ENCODE assay signal across 15 mouse cellular contexts in genomic region chr13:94262551-94262950, GRCm38 (mm10). TPM values are rescaled to one million over a fixed set of nuclear protein-coding genes. Genes with fewer than 3 reads are reported as not detected.
DNase-seq lines count a peak whose midpoint lies in the region; ATAC-seq and TF ChIP-seq lines count a peak whose summit lies in the region.
"Had no signal": no experiment of that assay in that cellular context is flagged by ENCODE, and none has a peak within 500 bp of the region (broad histone marks: within the 10 kb centered on the region; RNA-seq: fewer than 3 reads in every experiment).

No protein-coding gene starts in this region.

- no peak overlapping the region for H3K4me3 ChIP-seq in heart, embryonic 12.5 days
- no peak overlapping the region for H3K4me3 ChIP-seq in kidney, adult 2 months (ENCODE audit: insufficient read depth, low read depth, low read length)
- H3K4me3 ChIP-seq: erythroblast, embryonic 14.5 days; lung, embryonic 15.5 days; midbrain, embryonic 13.5 days; neural tube, embryonic 13.5 days had no signal

- no peak for DNase-seq in heart, postnatal 10 days
- DNase-seq in adrenal gland, postnatal 36 days, result peak; percentile 81
- DNase-seq in cerebellum, postnatal 25 days, result peak; percentile 55 to 67
- DNase-seq in gastrocnemius, adult 18-20 months (ENCODE audit: low spot score), result no peak
- no peak for DNase-seq in kidney, adult 2 months
- DNase-seq in thymus, postnatal 36 days, result no peak
- DNase-seq: kidney, postnatal 36 days; right cerebral cortex, postnatal 14 days had no signal

- intact Hi-C loops in heart, postnatal 10 days (cut with DNase I), result no loop called here

- no peaks in the 10 kb centered on the region for H3K9me3 ChIP-seq in heart, embryonic 12.5 days (replicated peaks)
- H3K9me3 ChIP-seq: lung, embryonic 15.5 days; midbrain, embryonic 13.5 days; neural tube, embryonic 13.5 days had no signal

- TF ChIP-seq POLR2A in kidney, adult 2 months (IDR thresholded peaks at IDR 0.05; ENCODE audit: low read depth, low read length), result no peak

- no peak overlapping the region for H3K4me2 ChIP-seq in heart, embryonic 12.5 days
- H3K4me2 ChIP-seq: lung, embryonic 15.5 days; midbrain, embryonic 13.5 days; neural tube, embryonic 13.5 days had no signal

- peaks cover 34% of the 10 kb centered on the region for H3K4me1 ChIP-seq in heart, embryonic 12.5 days (replicated peaks)
- H3K4me1 ChIP-seq in kidney, adult 2 months (ENCODE audit: control insufficient read depth, insufficient read depth, low read length), result peaks cover 4% of the 10 kb centered on the region

- TF ChIP-seq CTCF in kidney, adult 2 months (conservative IDR thresholded peaks at IDR 0.05; ENCODE audit: insufficient read depth, insufficient read length, low read depth, low read length), result no peak

- no peak overlapping the region for H3K27ac ChIP-seq in heart, embryonic 12.5 days (ENCODE audit: poor library complexity, severe bottlenecking)
- no peak overlapping the region for H3K27ac ChIP-seq in kidney, adult 2 months (ENCODE audit: insufficient read depth, low read depth, low read length)
- H3K27ac ChIP-seq: lung, embryonic 15.5 days; midbrain, embryonic 13.5 days; neural tube, embryonic 13.5 days had no signal

- H3K27me3 ChIP-seq in heart, embryonic 12.5 days (replicated peaks), result no peaks in the 10 kb centered on the region
- no peaks in the 10 kb centered on the region for H3K27me3 ChIP-seq in kidney, adult 2 months (replicated peaks; ENCODE audit: control insufficient read depth, insufficient read depth, low read length)
- H3K27me3 ChIP-seq: lung, embryonic 15.5 days; midbrain, embryonic 13.5 days; neural tube, embryonic 13.5 days had no signal

- 0 out of 2 replicates have a peak, but pooled peaks have one; percentile 36 for ATAC-seq in heart, embryonic 12.5 days (ENCODE audit: insufficient number of reproducible peaks, low FRiP score)
- ATAC-seq in megakaryocyte progenitor cell, adult 5-6 weeks (replicated peaks; ENCODE audit: poor library complexity), result peak; percentile 54
- ATAC-seq: inflammation-experienced regulatory T-cells, adult 6 months; midbrain, embryonic 13.5 days had no signal

- no peak overlapping the region for H3K9ac ChIP-seq in heart, embryonic 12.5 days
- H3K9ac ChIP-seq: lung, embryonic 15.5 days; midbrain, embryonic 13.5 days; neural tube, embryonic 13.5 days had no signal

- H3K36me3 ChIP-seq in heart, embryonic 12.5 days, result no peaks in the 10 kb centered on the region
- H3K36me3 ChIP-seq in kidney, adult 2 months (ENCODE audit: control insufficient read depth, insufficient read depth, low read length), result no peaks in the 10 kb centered on the region
- H3K36me3 ChIP-seq: lung, embryonic 15.5 days; midbrain, embryonic 13.5 days; neural tube, embryonic 13.5 days had no signal

- 69% methylated on average over 4 of the region's 4 CpGs for WGBS in heart, embryonic 12.5 days
- 57% methylated on average over 4 of the region's 4 CpGs for WGBS in kidney, adult 2 months

RNA-seq across cellular contexts. Expression of gene Scamp1, which starts 23.1 kb away (rescaled TPM):
- polyA plus RNA-seq in heart, embryonic 12.5 days (2016; fragmentation: Nextera tagmentation; extraction: Ambion mirVana), result 26.2 and 29.2 TPM in 2 replicates
- 10 to 100 TPM; 35.7 to 39.1 TPM for total RNA-seq in heart, postnatal 10 days (2021)
- 10 to 100 TPM; 58.1 to 71.6 TPM for total RNA-seq in adrenal gland, postnatal 36 days (2021)
- 18.5 and 20.0 TPM in 2 replicates for total RNA-seq in megakaryocyte progenitor cell, adult 5-6 weeks (2015)
- total RNA-seq in megakaryocyte progenitor cell, adult 5-6 weeks (2017), result 11.0 and 14.9 TPM in 2 replicates
- total RNA-seq in gastrocnemius, adult 18-20 months (2021), result 10 to 100 TPM; 19.6 to 22.6 TPM
- polyA plus RNA-seq in kidney, adult 2 months (2012; rRNA removed), result 21.3 and 22.3 TPM in 2 replicates

Comparison
In these comparisons a context has a peak if more than half of its experiments do, and no peak if none do; other contexts are left out.
1. DNase-seq: peak in adrenal gland, postnatal 36 days (2 of 2) and cerebellum, postnatal 25 days (2 of 2); none in heart, postnatal 10 days (0 of 2), gastrocnemius, adult 18-20 months (single experiment), kidney, adult 2 months (single experiment) and thymus, postnatal 36 days (0 of 2).